Mouse (Mus musculus) bone marrow, adult 2 months (tissue): ENCODE data around the gene Foxo3.

ENCODE experiments used
- CTCF ChIP-seq: fragments of 200-500 bp; IDR thresholded peaks from 2 replicates; pipeline ENCODE4 v1.5.1; 2011; ENCODE audit warnings: low read length, control low read depth; ENCODE audit not compliant: control insufficient read depth, insufficient read depth
- POLR2A ChIP-seq: fragments of 200-500 bp; IDR thresholded peaks from 2 replicates; pipeline ENCODE4 v1.6.1; 2011; ENCODE audit warnings: low read depth, mild to moderate bottlenecking, control low read depth, low read length, borderline replicate concordance; ENCODE audit not compliant: control insufficient read depth

GRCm38 (mm10) chr10:42294392-42294791 is 17.8 kb upstream of the Foxo3 start:
- TF ChIP-seq POLR2A (no peak), CTCF (no peak)
